Mouse (Mus musculus) midbrain, embryonic 16.5 days (tissue): Measurements from ENCODE around the gene Gm19345. TPM values are rescaled to one million over a fixed set of nuclear protein-coding genes. Genes with fewer than 3 reads are reported as not detected.
A peak's percentile ranks its signal among the peaks of the same experiment; 100 is the strongest.

ENCODE experiments used
- ATAC-seq: fragments of 200-750 bp; cut with Nextera tagmentation; 2 replicates; pipeline ENCODE4 v1.8.0; 2017; ENCODE audit warnings: moderate TSS enrichment
- H3K27ac ChIP-seq: fragments of 300-500 bp; sonication (generic); 2 replicates; pipeline ENCODE4 v1.5.1; 2014; ENCODE audit warnings: mild to moderate bottlenecking, low read length, mixed read lengths
- H3K27me3 ChIP-seq: fragments of 300-500 bp; sonication (generic); 2 replicates; pipeline ENCODE4 v1.6.1; 2014; ENCODE audit warnings: low read depth, low read length, mixed read lengths; ENCODE audit not compliant: control insufficient read depth, insufficient read depth
- H3K36me3 ChIP-seq: fragments of 300-500 bp; sonication (generic); 2 replicates; pipeline ENCODE4 v1.6.1; 2014; ENCODE audit warnings: mild to moderate bottlenecking, low read length, moderate library complexity, mixed read lengths; ENCODE audit not compliant: control insufficient read depth, insufficient read depth
- H3K4me1 ChIP-seq: fragments of 300-500 bp; sonication (generic); 2 replicates; pipeline ENCODE4 v1.6.1; 2014; ENCODE audit warnings: mild to moderate bottlenecking, low read length, mixed read lengths; ENCODE audit not compliant: control insufficient read depth, insufficient read depth
- H3K4me2 ChIP-seq: fragments of 300-500 bp; sonication (generic); 2 replicates; pipeline ENCODE4 v1.6.1; 2014; ENCODE audit warnings: mild to moderate bottlenecking, low read length, mixed read lengths
- H3K4me3 ChIP-seq: fragments of 300-500 bp; sonication (generic); 2 replicates; pipeline ENCODE4 v1.5.1; 2014; ENCODE audit warnings: low read depth, mild to moderate bottlenecking, low read length, moderate library complexity, mixed read lengths
- H3K9ac ChIP-seq: fragments of 300-500 bp; sonication (generic); 2 replicates; pipeline ENCODE4 v1.6.1; 2014; ENCODE audit warnings: low read depth, low read length, mixed read lengths
- H3K9me3 ChIP-seq: fragments of 300-500 bp; sonication (generic); replicated peaks from 2 replicates; pipeline ENCODE4 v1.6.1; 2014; ENCODE audit warnings: mild to moderate bottlenecking, low read length, mixed read lengths; ENCODE audit not compliant: control insufficient read depth, poor library complexity, severe bottlenecking
- WGBS: fragments of 180-500 bp; shearing (Covaris S2); extraction: QIAGEN DNeasy Blood & Tissue Kit; methylation state at CpG from one replicate; pipeline ENCODE4 v1.1.7; 2014; 5-methylcytosine and 5-hydroxymethylcytosine counted together
- polyA plus RNA-seq: library from polyadenylated mRNA; unstranded; fragments of >200 nt; fragmentation: Nextera tagmentation; extraction: Ambion mirVana; gene quantifications from 2 replicates; pipeline ENCODE4 v1.2.1, GENCODE M21; 2015

Gm19345 gene
- polyA plus RNA-seq, 1 experiment from 2014 or later, result 23.9 TPM

GRCm38 (mm10) chr7:19875948-19876682 lies 24.3 kb downstream of the Gm19345 start:
- 56% methylated on average over 13 of the region's 13 CpGs for WGBS
- no peaks in the 10 kb centered on the region for H3K4me1 ChIP-seq
- peak; percentile 59 for ATAC-seq
- H3K9me3 ChIP-seq, result no peaks in the 10 kb centered on the region; the same call in 1 of the 2 replicates
- H3K36me3 ChIP-seq, result no peaks in the 10 kb centered on the region
- H3K27me3 ChIP-seq, result no peaks in the 10 kb centered on the region
- no peak overlapping the region for H3K27ac ChIP-seq
- no peak overlapping the region for H3K9ac ChIP-seq
- no peak overlapping the region for H3K4me3 ChIP-seq
- no peak overlapping the region for H3K4me2 ChIP-seq

- ATAC-seq, result 0 out of 2 replicates have a peak, but pooled peaks have one; percentile 16
- Histone ChIP-seq H3K9me3 (no peaks in the 10 kb centered on the region; the same call in 1 of the 2 replicates), H3K9ac (no peak overlapping the region), H3K27ac (no peak overlapping the region), H3K4me1 (no peaks in the 10 kb centered on the region), H3K36me3 (no peaks in the 10 kb centered on the region), H3K4me3 (no peak overlapping the region), H3K4me2 (no peak overlapping the region), H3K27me3 (no peaks in the 10 kb centered on the region)
- 47% methylated on average over 14 of the region's 14 CpGs for WGBS
Observed at GRCm38 (mm10) chr7:19876781-19877425, 25.1 kb downstream of the Gm19345 start.

- no peak for ATAC-seq
- H3K9ac ChIP-seq, result no peak overlapping the region
- no peak overlapping the region for H3K4me3 ChIP-seq
- 86% methylated on average over 8 of the region's 8 CpGs for WGBS
- no peak overlapping the region for H3K4me2 ChIP-seq
- no peak overlapping the region for H3K27ac ChIP-seq
- no peaks in the 10 kb centered on the region for H3K36me3 ChIP-seq
- no peaks in the 10 kb centered on the region; the same call in 1 of the 2 replicates for H3K9me3 ChIP-seq
- no peaks in the 10 kb centered on the region for H3K27me3 ChIP-seq
- no peaks in the 10 kb centered on the region for H3K4me1 ChIP-seq
Observed at GRCm38 (mm10) chr7:19880754-19881153, 29.0 kb downstream of the Gm19345 start.

GRCm38 (mm10) chr7:19887849-19888248 lies 36.0 kb downstream of the Gm19345 start, which contains the start of gene Ceacam19:
Ceacam19 (minus strand) TSS chr7:19887965.
- no peaks in the 10 kb centered on the region for H3K4me1 ChIP-seq
- 79% methylated on average over 7 of the region's 7 CpGs for WGBS
- H3K9ac ChIP-seq, result no peak within 1 kb of the TSS

GRCm38 (mm10) chr7:19889881-19890280 lies 38.1 kb downstream of the Gm19345 start:
- no peak overlapping the region for H3K4me3 ChIP-seq
- no peaks in the 10 kb centered on the region for H3K4me1 ChIP-seq
- no peaks in the 10 kb centered on the region for H3K36me3 ChIP-seq
- H3K27me3 ChIP-seq, result no peaks in the 10 kb centered on the region
- H3K9me3 ChIP-seq, result 0 out of 2 replicates have a peak, but pooled peaks cover 6% of the 10 kb centered on the region
- no peak overlapping the region for H3K27ac ChIP-seq
- no peak for ATAC-seq
- H3K9ac ChIP-seq, result no peak overlapping the region
- 49% methylated on average over 8 of the region's 8 CpGs for WGBS
- no peak overlapping the region for H3K4me2 ChIP-seq

More at GRCm38 (mm10) chr7:19887849-19888248, 36.0 kb downstream of the Gm19345 start, which contains the start of gene Ceacam19:
- 0 out of 2 replicates have a peak, but pooled peaks cover 6% of the 10 kb centered on the region for H3K9me3 ChIP-seq
- H3K27me3 ChIP-seq, result no peaks in the 10 kb centered on the region
- H3K4me2 ChIP-seq, result no peak within 1 kb of the TSS
- no peaks in the 10 kb centered on the region for H3K36me3 ChIP-seq
- no peak within 1 kb of the TSS for H3K4me3 ChIP-seq
- no peak within 1 kb of the TSS for H3K27ac ChIP-seq
- ATAC-seq, result no peak

Other genes starting within 250 kb of the Gm19345 start
- gene Clasrp, start 247.5 kb upstream of the Gm19345 start, polyA plus RNA-seq, result 58.6 TPM in 2 replicates
- 6.1 and 6.5 TPM in 2 replicates for gene Relb, start 222.6 kb upstream of the Gm19345 start, polyA plus RNA-seq
- gene Clptm1, start 187.0 kb upstream of the Gm19345 start, polyA plus RNA-seq, result 120 and 122 TPM in 2 replicates
- gene Apoc2, start 174.1 kb upstream of the Gm19345 start, polyA plus RNA-seq, result not detected in 2 replicates
- gene Gm44805, start 170.6 kb upstream of the Gm19345 start, polyA plus RNA-seq, result not detected in 2 replicates
- gene Apoc4, start 170.5 kb upstream of the Gm19345 start, polyA plus RNA-seq, result not detected in 2 replicates
- gene Apoc1, start 159.3 kb upstream of the Gm19345 start, polyA plus RNA-seq, result 0.96 and 1.0 TPM in 2 replicates
- 350 and 686 TPM in 2 replicates for gene Apoe, start 152.8 kb upstream of the Gm19345 start, polyA plus RNA-seq
- 113 and 118 TPM in 2 replicates for gene Tomm40, start 136.6 kb upstream of the Gm19345 start, polyA plus RNA-seq
- gene Nectin2, start 101.5 kb upstream of the Gm19345 start, polyA plus RNA-seq, result 55.3 and 56.7 TPM in 2 replicates
- 10.5 and 14.0 TPM in 2 replicates for gene Bcam, start 81.0 kb upstream of the Gm19345 start, polyA plus RNA-seq
- 0.44 and 0.49 TPM in 2 replicates for gene Cblc, start 55.2 kb upstream of the Gm19345 start, polyA plus RNA-seq
- gene Bcl3, start 29.2 kb upstream of the Gm19345 start, polyA plus RNA-seq, result 0.65 and 1.0 TPM in 2 replicates
- gene Ceacam16, start 9.3 kb downstream of the Gm19345 start, polyA plus RNA-seq, result 1.6 and 1.8 TPM in 2 replicates
- gene Ceacam19, start 36.0 kb downstream of the Gm19345 start, polyA plus RNA-seq, result not detected in 2 replicates
- 9.3 and 11.5 TPM in 2 replicates for gene Pvr, start 69.2 kb downstream of the Gm19345 start, polyA plus RNA-seq
- gene Igsf23, start 98.8 kb downstream of the Gm19345 start, polyA plus RNA-seq, result not detected in 2 replicates
- gene Ceacam20, start 113.4 kb downstream of the Gm19345 start, polyA plus RNA-seq, result not detected in 2 replicates
- not detected in 2 replicates for gene Nlrp9b, start 139.5 kb downstream of the Gm19345 start, polyA plus RNA-seq
- gene Vmn1r91, start 247.7 kb downstream of the Gm19345 start, polyA plus RNA-seq, result not detected in 2 replicates